Mouse (Mus musculus) embryonic fibroblast, embryonic 13.5 days (primary cell): ENCODE data around the gene Abca1. TPM values are rescaled to one million over a fixed set of nuclear protein-coding genes. Genes with fewer than 3 reads are reported as not detected.

ENCODE experiments used
- H3K27ac ChIP-seq: 2 replicates; pipeline ENCODE4 v1.5.1; 2012; ENCODE audit warnings: low read length, control low read depth, inconsistent platforms; ENCODE audit not compliant: insufficient read depth
- H3K4me1 ChIP-seq: 2 replicates; pipeline ENCODE4 v1.6.1; 2011; ENCODE audit warnings: low read length; ENCODE audit not compliant: control insufficient read depth, insufficient read depth
- H3K4me3 ChIP-seq: 2 replicates; pipeline ENCODE4 v1.5.1; 2011; ENCODE audit warnings: mild to moderate bottlenecking, control low read depth, low read length; ENCODE audit not compliant: insufficient read depth
- CTCF ChIP-seq: IDR thresholded peaks from 2 replicates; pipeline ENCODE4 v1.5.1; 2011; ENCODE audit warnings: mild to moderate bottlenecking, control low read depth, low read length, moderate library complexity, borderline replicate concordance; ENCODE audit not compliant: insufficient read depth
- POLR2A ChIP-seq: IDR thresholded peaks from 2 replicates; pipeline ENCODE4 v1.6.1; 2011; ENCODE audit warnings: low read depth, mild to moderate bottlenecking, control low read depth, low read length, moderate library complexity
- polyA plus RNA-seq: library from polyadenylated mRNA; stranded (reverse); fragments of >200 nt; gene quantifications from 2 replicates; pipeline ENCODE4 v1.2.4, GENCODE M21; 2011; ENCODE audit warnings: low read depth; ENCODE audit not compliant: missing spikeins, insufficient read length

The Abca1 gene
- polyA plus RNA-seq, 1 experiment, result 20.4 TPM

- Histone ChIP-seq H3K4me1 (no peaks in the 10 kb centered on the region), H3K27ac (no peak overlapping the region), H3K4me3 (no peak overlapping the region)
- TF ChIP-seq POLR2A (no peak), CTCF (no peak)
Observed at GRCm38 (mm10) chr4:52986266-52986665, 173.4 kb downstream of the Abca1 start.

GRCm38 (mm10) chr4:52985216-52985615, 174.5 kb downstream of the Abca1 start:
- H3K4me3 ChIP-seq, result no peak overlapping the region
- no peaks in the 10 kb centered on the region for H3K4me1 ChIP-seq
- TF ChIP-seq POLR2A (no peak), CTCF (no peak)
- no peak overlapping the region for H3K27ac ChIP-seq

Other genes starting within 250 kb of the Abca1 start
- gene Olfr272, start 240.7 kb downstream of the Abca1 start, polyA plus RNA-seq, result not detected in 2 replicates
- gene Olfr270, start 195.3 kb downstream of the Abca1 start, polyA plus RNA-seq, result not detected in 2 replicates
- gene Nipsnap3a, start 170.6 kb downstream of the Abca1 start, polyA plus RNA-seq, result not detected in 2 replicates
- 40.9 and 48.2 TPM in 2 replicates for gene Nipsnap3b, start 148.0 kb downstream of the Abca1 start, polyA plus RNA-seq